Mouse (Mus musculus) cortical plate, adult 2 months (tissue): ENCODE measurements around the gene Med12l. TPM values are rescaled to one million over a fixed set of nuclear protein-coding genes. Genes with fewer than 3 reads are reported as not detected.

Experiments used
- H3K27ac ChIP-seq: fragments of 200-500 bp; 2 replicates; pipeline ENCODE4 v1.5.1; 2012; ENCODE audit warnings: low read length, control low read depth, inconsistent platforms; ENCODE audit not compliant: insufficient read depth
- H3K4me1 ChIP-seq: fragments of 200-500 bp; 2 replicates; pipeline ENCODE4 v1.6.1; 2011; ENCODE audit warnings: low read length; ENCODE audit not compliant: control insufficient read depth, insufficient read depth
- H3K4me3 ChIP-seq: fragments of 200-500 bp; 2 replicates; pipeline ENCODE4 v1.5.1; 2011; ENCODE audit warnings: mild to moderate bottlenecking, low read length, control low read depth; ENCODE audit not compliant: insufficient read depth
- CTCF ChIP-seq: fragments of 200-500 bp; IDR thresholded peaks from 2 replicates; pipeline ENCODE4 v1.5.1; 2011; ENCODE audit warnings: mild to moderate bottlenecking, control low read depth, low read length; ENCODE audit not compliant: insufficient read depth; ENCODE audit errors: extremely low read depth
- POLR2A ChIP-seq: fragments of 200-500 bp; IDR thresholded peaks from 2 replicates; pipeline ENCODE4 v1.6.1; 2011; ENCODE audit warnings: mild to moderate bottlenecking, low read length, control low read depth; ENCODE audit not compliant: insufficient read depth; ENCODE audit errors: extremely low read depth
- polyA plus RNA-seq: library from polyadenylated mRNA; depleted of rRNA; stranded (reverse); fragments of >200 nt; gene quantifications from 2 replicates; pipeline ENCODE4 v1.2.3, GENCODE M21; 2012

Med12l gene
- polyA plus RNA-seq, 1 experiment: 11.2 TPM

GRCm38 (mm10) chr3:59021236-59021635, 15.6 kb downstream of the Med12l start:
- TF ChIP-seq POLR2A (no peak), CTCF (no peak)
- Histone ChIP-seq H3K27ac (no peak overlapping the region), H3K4me3 (no peak overlapping the region), H3K4me1 (peaks cover 2% of the 10 kb centered on the region)

DNA sequence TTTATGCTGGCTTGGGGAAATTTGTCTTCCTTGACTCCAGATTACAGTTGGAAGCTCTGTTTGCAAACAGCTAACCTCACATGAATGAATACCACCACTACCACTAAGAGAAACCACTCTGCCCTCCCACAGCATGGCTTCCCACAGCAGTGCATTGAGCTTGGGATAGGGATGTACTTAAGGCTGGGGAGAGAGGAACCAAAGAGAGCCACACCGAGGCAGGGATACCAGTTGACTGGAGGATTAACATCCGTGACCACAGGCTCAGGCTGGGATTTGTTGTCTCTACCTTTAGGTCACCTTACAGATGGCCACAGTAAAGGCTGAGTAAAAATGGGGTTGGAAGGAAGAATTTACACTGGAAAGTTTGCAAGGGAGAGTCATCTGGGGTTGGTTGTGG, 16.6 kb downstream of the Med12l start:
- Histone ChIP-seq H3K4me3 (no peak overlapping the region), H3K4me1 (peaks cover 2% of the 10 kb centered on the region), H3K27ac (no peak overlapping the region)
- no peak for TF ChIP-seq POLR2A
- no peak for TF ChIP-seq CTCF

- no peak overlapping the region for H3K27ac ChIP-seq
- peaks cover 2% of the 10 kb centered on the region for H3K4me1 ChIP-seq
- no peak overlapping the region for H3K4me3 ChIP-seq
- TF ChIP-seq CTCF: no peak
- no peak for TF ChIP-seq POLR2A
Measured at GRCm38 (mm10) chr3:59022971-59023370, 17.3 kb downstream of the Med12l start.

- no peak overlapping the region for H3K27ac ChIP-seq
- H3K4me3 ChIP-seq: no peak overlapping the region
- peaks cover 2% of the 10 kb centered on the region for H3K4me1 ChIP-seq
- TF ChIP-seq CTCF (no peak), POLR2A (no peak)
Measured at GRCm38 (mm10) chr3:59024531-59025192, 19.0 kb downstream of the Med12l start.

- Histone ChIP-seq H3K27ac (no peak overlapping the region), H3K4me1 (peaks cover 2% of the 10 kb centered on the region), H3K4me3 (no peak overlapping the region)
- TF ChIP-seq POLR2A (no peak), CTCF (no peak)
Measured at GRCm38 (mm10) chr3:59025193-59025535, 19.5 kb downstream of the Med12l start.

- no peak for TF ChIP-seq CTCF
- Histone ChIP-seq H3K4me1 (no peaks in the 10 kb centered on the region), H3K4me3 (no peak overlapping the region), H3K27ac (no peak overlapping the region)
Measured at GRCm38 (mm10) chr3:59028696-59029095, 23.1 kb downstream of the Med12l start.

DNA sequence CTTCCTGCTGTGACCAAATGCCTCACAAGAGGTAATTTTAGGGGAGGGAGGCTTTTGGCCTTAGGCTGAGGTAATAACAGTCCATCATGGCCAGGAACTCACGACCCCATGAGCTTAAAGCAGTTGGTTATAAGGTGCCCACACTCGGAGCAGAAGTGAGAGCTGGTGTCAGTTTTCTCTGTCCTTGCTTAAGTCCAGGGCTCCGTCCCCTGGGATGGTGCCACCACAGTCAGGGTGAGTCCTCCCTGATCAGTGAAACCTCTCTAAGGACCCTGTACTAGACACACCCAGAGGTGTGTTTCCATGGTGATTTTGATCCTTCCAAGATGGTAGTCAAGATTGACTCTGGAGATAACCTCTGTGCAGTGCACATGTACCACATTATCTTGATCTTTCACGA, 25.4 kb downstream of the Med12l start:
- TF ChIP-seq POLR2A (no peak), CTCF (no peak)
- H3K4me1 ChIP-seq: no peaks in the 10 kb centered on the region
- no peak overlapping the region for H3K27ac ChIP-seq
- no peak overlapping the region for H3K4me3 ChIP-seq

GRCm38 (mm10) chr3:59041487-59041886, 35.9 kb downstream of the Med12l start:
- TF ChIP-seq POLR2A: no peak
- no peak for TF ChIP-seq CTCF
- Histone ChIP-seq H3K4me1 (no peaks in the 10 kb centered on the region), H3K27ac (no peak overlapping the region), H3K4me3 (no peak overlapping the region)

DNA sequence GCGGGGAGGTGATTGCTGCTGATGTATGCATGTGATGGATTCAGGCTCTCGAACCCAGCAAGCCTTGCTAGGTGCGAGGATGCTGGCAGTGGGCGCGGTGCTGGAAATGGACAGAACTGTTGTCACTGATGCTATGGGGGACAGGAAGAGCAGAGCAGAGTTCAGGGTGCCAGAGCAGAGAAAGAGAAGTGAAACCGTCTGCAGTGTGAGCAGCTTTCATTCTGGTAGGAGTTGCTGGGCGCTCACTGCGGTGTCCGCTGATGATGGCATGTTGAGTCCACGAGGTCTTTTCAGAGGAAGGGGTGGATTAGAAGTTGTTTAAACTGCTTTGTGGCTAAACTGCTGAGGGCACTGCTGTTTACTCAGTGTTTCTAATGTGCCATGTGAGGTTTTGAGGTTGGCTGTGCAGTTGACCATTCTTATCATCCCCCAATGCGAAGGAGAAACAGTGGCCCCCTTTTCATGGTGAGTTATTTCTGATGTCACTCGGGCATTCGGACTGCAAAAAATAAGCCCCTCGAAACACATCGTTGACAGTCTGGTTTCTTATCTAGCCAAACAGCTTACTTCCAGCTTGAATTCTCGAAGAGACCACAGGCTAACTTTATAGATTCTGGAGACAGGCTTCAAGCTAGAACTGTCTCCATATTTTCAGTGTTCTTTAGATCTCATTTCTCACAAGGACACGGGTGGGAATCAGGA, 49.4 kb downstream of the Med12l start:
- Histone ChIP-seq H3K4me3 (no peak overlapping the region), H3K4me1 (no peaks in the 10 kb centered on the region), H3K27ac (no peak overlapping the region)
- TF ChIP-seq CTCF (no peak), POLR2A (no peak)

- Histone ChIP-seq H3K4me1 (no peaks in the 10 kb centered on the region), H3K27ac (no peak overlapping the region), H3K4me3 (no peak overlapping the region)
- TF ChIP-seq POLR2A (no peak), CTCF (peak; percentile 77)
Measured at GRCm38 (mm10) chr3:59059022-59059541, 53.5 kb downstream of the Med12l start.
